Mouse (Mus musculus): ENCODE measurements around the gene Slc5a10. TPM values are rescaled to one million over a fixed set of nuclear protein-coding genes. Genes with fewer than 3 reads are reported as not detected.
A peak's percentile ranks its signal among the peaks of the same experiment; 100 is the strongest.

Slc5a10 gene
- total RNA-seq, 2 experiments from 2014 or later: 0.18 to 0.27 TPM

DNA sequence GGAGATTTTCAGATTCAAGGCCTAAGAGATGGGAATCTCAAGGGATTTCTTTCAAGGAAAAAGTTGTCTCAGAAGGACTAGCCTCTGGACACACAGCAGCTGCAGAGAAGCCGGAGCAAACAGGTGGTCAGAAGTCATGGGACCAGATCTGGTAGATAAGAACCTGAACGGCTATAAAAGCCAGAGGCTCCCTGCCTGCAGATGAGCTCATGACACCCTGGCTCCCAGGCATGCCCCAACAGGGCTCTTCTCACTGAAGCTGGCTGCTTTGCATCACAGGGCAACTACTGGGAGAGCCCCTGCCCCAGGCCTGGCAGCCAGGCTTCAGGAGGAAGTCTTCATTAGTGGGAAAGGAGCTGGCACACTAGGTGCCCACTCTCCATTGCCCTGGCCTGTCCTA is 45.3 kb downstream of the Slc5a10 start:
- DNase-seq (ENCODE audit: low spot score in 2 of 2): no peak
- intact Hi-C loops (cut with DNase I): no loop called here

DNA sequence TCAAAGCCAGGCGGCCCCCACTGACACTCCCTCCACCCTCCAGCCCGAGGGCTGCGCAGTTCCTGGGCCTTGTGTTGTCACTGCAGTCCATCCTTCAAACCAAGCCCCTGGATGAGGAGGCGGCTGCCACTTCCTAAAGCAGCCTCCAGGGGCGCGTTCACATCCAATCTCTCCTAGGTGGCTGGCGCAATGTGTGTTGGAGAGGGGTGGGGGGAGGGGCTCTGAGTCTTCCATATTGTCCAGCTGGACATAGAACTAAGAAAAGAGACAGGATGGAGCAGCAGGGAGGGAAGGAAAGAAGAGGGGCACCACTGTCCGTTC is 45.8 kb downstream of the Slc5a10 start:
- peak in 1 of 2 experiments; percentile 62 for DNase-seq (ENCODE audit: low spot score in 2 of 2)
- intact Hi-C loops (cut with DNase I): no loop called here

DNA sequence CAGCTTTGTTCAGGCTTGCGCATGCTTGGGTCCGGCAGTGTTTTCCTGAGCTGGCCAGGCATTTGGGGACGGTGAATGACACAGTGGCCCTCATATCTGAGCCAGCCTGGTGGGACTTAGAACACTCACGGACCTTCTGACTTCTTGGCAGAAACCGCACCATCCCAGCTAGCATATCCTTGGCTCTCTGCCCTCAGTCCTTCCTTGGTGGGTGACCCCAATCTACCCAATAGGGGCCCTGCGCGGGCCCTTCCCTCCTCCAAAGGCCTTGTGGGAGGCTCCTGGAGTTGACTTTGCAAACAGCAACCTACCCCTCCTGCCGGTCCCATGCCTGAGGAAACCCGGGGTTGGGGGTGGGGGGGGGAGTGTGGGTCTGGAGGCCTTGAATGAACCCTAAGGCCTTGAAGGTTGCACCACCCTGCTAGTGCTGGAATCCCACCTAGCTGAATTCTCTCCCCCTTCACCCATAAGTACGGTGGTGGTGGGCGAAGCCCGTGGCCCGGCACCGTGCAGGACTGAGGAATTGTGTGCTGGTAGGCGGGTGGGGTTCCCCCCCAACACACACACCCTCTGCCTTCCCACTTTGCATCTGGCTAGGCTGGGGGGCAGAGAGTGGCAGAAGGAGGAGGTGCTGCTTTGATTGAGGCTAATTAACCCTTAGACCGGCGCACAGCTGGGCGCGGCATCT is 46.3 kb downstream of the Slc5a10 start:
- intact Hi-C loops (cut with DNase I): no loop called here
- no peak for DNase-seq (ENCODE audit: low spot score in 2 of 2)

DNA sequence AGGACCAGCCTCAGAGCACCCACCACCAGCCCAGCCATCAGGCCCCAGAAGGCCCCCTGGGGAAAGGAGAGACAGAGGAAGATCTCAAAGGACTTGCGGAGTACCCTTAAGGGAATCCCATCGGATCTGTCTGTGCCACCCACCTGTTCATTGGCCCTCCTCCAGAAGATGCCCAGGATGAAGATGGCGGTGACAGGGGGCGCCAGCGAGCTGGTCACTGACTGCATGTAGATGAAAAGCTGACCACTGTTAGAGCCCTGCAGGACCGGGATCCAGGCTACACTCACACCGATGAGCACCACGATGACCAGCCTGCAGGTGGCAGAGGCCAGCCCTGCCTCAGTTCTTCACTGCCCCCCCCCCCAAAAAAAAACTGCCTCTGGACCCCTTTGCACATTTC is 46.9 kb downstream of the Slc5a10 start:
- DNase-seq (ENCODE audit: low spot score in 2 of 2): peak; percentile 40 to 45
- intact Hi-C loops (cut with DNase I): no loop called here

DNA sequence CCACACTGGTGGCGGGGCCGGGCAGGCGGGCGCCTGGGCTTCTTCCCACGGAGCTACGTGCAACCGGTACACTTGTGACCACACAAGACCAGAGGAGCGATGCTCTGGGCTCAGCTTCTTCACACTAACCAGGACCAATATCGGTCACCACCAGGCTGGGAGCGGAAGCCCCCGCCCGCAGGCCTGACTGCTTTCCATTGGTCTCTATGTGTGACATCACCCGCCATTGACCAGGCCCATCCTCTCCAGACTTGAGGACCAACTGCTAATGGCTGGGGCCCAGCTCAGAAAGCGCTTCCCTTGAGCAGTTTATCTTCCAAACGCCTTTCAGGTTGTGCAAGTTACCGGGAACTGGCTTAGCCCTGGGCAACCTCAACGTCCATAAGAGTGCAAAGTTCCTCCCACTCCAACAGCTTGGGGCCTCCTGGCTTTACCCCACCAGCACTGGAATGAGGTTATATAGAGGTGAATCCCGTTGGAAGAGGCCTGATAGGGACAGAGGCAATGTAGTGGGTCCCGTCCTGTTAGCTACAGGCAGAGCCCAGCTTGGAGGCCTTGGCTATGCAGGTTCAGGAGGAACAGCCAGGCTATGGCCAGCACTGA is 48.7 kb downstream of the Slc5a10 start:
- intact Hi-C loops (cut with DNase I): no loop called here

DNA sequence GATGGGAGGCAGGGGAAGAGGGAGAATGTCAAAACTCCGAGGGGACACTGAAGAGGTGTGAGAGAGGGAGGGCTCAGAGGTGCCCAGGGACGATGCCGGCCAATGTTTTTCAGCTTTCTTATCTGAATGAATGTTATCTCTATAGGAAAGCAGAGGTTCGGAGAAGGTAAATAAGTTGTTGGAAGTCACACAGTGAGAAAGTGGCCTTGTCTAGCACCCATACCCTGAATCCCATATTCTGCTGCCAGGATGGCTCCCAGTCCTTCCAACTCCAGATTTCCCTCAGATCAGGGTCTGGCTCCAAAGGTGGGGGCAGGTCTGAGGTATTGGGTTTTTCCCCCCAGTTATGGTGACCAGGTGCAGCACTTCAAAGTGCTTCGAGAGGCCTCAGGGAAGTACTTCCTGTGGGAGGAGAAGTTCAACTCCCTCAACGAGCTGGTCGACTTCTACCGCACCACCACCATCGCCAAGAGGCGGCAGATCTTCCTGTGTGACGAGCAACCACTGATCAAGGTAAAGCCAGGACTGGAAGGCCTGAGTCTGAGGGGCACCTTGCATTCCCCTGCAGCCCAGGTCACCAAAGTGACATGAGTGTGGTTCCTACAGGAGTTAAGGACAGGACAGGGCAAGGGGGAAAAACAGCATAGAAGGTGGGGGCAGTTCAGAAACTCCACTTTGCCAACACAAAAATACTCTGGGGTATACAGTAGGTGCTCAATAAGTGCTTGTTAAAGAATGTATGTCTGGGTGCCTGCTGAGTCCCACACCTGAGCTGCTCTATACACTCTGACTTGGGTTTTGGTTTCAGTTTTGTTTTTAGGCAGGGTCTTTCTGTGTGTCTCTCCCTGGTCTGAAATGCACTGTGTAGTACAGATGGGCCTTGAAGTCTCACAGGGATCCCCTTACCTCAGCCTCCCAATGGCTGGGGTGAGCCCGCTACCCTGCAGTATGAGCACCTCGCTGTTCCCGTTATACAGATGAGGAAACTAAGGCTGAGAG is 50.8 kb downstream of the Slc5a10 start:
- no peak for DNase-seq (ENCODE audit: low spot score in 2 of 2)
- intact Hi-C loops (cut with DNase I): no loop called here

More for the DNA sequence above, 48.7 kb downstream of the Slc5a10 start:
- DNase-seq (ENCODE audit: low spot score in 2 of 2): no peak

DNA sequence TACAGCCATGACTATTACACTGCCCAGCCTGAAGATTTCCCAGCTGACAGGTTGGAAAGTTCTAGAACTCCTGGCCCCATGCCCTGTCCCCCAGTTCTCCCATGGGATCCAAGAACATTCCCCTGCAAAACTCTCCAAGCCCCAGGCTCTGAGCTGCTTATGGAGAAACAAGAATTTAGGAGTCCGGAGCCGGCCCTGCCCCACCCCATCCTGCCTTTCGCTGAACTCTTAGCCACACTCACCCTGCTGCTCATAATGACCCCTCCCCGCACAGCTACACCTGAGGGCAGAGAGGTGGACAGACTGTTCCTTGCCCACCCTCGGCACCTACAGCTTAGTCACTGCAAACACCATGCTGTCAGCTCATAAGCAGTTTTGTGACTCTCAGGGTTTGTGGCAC is 52.8 kb downstream of the Slc5a10 start:
- intact Hi-C loops (cut with DNase I): loop anchor here (2.0 kb wide), 1 partner anchor 47 kb away; no protein-coding TSS in a partner anchor
- DNase-seq (ENCODE audit: low spot score in 2 of 2): no peak

DNA sequence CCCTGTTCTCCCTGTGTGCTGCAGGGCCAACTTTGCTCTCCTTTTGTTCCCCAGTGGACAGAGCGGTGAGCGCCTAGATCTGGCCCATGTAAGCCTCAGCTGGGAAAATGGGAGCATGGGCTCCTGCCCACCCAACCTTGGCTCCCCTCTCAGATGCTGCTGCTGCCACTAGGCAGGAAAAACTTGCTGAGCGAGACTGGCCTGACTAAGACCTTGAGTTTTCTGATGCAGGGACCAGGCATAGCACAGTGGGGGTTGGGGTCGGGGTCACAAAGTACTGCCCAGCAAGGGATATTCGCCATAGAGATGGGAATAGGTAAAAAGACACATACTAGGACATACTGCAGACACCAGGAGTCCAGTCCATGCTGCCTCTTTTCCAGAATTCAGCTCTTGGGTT is 53.4 kb downstream of the Slc5a10 start:
- intact Hi-C loops (cut with DNase I): loop anchor here (2.0 kb wide), 1 partner anchor 48 kb away; no protein-coding TSS in a partner anchor
- no peak for DNase-seq (ENCODE audit: low spot score in 2 of 2)

DNA sequence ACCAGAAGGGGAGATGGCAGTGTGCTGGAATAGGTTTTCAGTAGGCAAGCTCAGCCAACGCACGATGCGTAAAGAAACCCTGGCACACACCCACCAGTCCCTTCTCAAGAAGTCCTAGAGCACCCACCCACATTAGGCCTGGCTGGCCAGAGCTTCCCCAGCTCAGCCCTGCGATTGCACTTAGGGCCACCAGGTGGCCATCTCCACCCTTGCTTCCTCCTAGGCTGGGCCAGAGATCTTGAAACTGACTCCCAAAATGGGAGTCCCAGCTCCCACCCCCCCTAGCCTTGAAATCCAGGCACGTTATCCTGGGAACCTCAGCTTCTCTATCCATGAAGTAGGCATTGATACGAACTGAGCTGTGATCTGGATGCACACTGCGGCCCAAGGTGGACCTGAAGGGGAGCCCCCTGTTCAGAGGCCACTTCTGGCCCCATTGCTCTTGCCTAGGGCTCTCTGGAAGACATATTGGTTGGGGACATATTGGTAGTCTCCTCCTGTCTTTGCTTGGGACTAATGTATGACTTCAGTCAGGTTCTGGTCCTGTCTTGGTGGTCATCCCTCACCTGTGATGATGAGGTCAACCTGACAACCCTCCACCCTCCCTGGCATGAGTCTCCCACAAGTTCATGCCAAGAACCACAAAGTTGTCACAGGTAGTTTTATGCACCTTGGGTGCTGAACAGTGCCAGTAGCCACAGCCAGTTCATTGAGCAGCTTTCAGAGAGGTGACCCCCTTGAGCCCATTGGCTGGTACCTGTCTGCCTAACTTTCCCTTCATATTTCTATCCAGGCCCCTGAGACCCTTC is 54.4 kb downstream of the Slc5a10 start:
- peak; percentile 56 to 67 for DNase-seq (ENCODE audit: low spot score in 2 of 2)
- intact Hi-C loops (cut with DNase I): loop anchor here (2.0 kb wide), 1 partner anchor 49 kb away; no protein-coding TSS in a partner anchor

DNA sequence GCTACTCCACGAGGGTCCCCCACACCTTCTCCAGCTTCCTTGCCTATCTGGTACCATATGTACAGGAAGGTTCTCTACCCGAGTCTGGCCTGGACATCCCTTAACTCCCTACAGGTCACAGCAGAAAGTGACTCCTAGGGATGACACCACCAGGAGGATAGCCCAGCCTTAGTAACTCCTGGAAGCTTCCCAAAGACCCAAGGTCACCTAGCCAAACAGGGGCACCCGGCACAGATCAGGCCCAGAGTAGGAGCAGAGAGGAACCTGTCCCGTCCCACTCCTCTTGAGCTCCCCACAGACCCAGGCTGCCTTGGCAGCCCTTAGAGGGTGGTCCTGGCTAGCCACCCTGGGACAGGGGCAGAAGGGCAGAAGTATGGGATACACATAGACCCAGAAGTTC is 55.2 kb downstream of the Slc5a10 start:
- no peak for DNase-seq (ENCODE audit: low spot score in 2 of 2)
- intact Hi-C loops (cut with DNase I): no loop called here

DNA sequence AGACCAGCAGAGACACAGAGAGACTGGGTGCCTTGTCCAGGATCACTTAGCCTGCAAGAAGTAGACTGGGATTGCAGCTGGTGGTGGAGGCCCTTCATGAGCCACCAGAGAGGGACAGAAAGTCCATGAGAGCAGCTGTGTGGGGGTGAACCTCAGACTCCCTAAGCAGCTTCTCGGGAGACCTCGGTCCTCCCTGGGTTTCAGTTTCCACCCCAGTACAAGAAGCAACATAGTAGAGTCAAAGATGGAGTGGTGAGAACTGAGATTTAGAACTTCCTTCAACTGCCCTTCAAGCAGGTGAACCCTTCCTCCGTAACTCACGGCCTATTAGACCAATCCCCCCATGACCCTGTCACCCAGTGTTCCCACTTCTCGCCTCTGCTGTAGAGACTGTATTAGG is 58.4 kb downstream of the Slc5a10 start:
- intact Hi-C loops (cut with DNase I): no loop called here
- DNase-seq (ENCODE audit: low spot score in 2 of 2): no peak

DNA sequence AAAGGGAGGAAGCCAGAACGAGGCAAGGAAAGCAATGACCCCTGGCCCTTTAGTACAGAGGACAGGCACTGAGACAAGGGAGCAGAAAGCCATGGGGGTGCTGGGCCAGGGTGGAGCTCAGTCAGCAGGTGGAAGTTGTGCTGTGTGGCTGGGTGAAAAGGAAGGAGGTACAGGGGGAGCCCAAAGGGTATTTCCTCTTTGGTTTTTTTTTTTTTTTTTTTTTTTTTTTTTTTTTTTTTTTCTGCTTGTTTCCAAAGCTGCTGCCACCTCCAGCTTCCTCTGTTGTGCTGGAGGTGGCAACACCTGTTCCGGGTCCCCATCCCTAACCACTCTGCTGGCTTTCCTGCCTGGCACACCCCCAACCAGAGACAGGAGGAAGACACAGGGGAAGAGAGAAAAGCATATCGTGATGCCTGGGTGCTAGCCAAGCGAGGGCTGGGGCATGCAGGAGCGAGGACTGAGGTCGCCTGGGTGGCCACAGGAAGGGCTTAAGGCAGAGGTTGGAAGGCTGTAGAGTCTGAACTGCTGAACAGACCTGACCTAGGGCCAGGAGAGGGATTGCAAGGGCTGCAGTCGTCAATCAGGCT is 59.7 kb downstream of the Slc5a10 start:
- intact Hi-C loops (cut with DNase I): no loop called here
- no peak for DNase-seq (ENCODE audit: low spot score in 2 of 2)

DNA sequence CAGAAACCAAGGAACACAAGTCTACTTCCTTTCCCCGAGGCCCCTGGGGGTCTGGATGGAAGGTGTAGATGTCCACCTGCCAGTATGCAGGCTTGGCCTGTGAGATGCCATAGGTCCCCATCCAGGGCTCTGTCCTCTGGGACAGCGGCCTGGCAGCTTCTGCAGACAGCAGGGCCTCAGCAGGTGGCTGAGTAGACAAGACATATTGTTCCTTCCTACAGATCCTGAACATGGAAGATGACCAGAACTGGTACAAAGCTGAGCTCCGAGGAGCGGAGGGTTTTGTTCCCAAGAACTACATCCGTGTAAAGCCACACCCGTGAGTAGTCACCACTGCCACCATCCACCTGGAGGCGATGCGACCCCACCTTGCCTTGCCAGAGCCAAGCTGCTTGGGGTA is 60.6 kb downstream of the Slc5a10 start:
- intact Hi-C loops (cut with DNase I): no loop called here
- no peak for DNase-seq (ENCODE audit: low spot score in 2 of 2)

DNA sequence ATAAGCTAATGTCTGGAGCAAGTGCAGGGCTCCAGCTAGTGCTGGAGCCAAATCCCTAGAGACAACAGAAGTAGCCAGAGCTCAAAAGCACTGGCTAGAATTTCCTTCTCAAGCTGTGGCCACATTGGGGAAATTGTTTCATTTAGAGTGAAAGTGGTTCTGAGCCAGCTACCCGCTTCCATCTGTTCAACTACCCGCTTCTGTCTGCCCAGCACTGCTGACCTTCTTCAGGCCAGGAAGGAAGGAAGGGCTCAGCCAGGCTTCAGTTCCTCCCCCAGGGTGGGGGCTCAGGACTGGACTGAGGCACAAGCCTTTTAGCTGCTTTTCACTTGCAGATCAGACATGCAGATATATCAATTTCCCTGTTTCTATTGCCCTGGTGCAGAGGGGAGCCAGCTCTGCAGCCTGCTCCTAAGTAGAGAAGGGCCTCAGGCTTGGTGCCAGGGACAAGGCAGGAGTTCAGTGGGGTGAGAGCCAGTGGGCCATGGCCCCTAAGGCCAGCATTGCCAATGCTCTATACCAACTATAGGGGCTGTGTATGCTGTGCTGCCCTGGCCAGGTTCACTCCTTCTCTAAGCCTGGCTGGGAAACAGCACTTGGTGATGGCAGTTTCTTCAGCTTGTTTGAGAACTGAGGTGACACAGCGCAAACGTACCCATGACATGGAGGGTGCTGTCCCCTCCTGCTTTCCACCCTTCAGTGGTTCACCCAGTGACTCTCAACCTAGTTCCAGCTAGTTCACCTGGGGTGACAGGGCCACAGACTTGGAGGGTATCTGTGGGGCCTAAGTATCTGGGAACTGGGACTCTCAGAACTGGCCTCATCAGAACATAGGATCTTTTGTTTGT is 61.4 kb downstream of the Slc5a10 start:
- peak; percentile 19 to 52 for DNase-seq (ENCODE audit: low spot score in 2 of 2)
- intact Hi-C loops (cut with DNase I): no loop called here

DNA sequence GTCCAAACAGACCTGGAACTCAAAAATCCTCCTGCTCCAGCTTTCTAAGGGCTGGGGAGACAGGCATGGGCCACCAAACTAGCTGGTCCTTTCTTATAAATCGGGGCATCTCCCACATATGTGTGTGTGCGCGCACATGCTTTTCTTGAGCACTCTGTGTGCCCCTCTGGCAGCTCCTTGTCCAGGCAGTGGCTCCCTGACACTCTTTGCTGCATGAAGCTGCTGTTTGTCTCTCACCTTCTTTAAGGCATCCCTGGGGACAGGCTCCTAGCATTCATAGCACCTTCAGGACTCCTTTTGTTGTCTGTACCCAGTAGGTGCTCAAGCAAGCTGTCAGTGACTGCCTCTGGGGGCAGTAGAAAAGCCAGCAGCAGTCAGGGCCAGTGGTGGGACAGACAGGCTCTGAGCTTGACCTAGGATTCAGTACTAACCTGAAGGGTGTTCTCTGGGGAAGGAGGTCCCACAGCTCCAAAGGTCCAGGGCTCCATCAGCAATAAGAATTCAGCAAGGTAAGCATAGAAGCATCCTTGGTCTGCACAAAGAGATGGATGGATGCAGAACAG is 62.2 kb downstream of the Slc5a10 start:
- no peak for DNase-seq (ENCODE audit: low spot score in 2 of 2)
- intact Hi-C loops (cut with DNase I): no loop called here

DNA sequence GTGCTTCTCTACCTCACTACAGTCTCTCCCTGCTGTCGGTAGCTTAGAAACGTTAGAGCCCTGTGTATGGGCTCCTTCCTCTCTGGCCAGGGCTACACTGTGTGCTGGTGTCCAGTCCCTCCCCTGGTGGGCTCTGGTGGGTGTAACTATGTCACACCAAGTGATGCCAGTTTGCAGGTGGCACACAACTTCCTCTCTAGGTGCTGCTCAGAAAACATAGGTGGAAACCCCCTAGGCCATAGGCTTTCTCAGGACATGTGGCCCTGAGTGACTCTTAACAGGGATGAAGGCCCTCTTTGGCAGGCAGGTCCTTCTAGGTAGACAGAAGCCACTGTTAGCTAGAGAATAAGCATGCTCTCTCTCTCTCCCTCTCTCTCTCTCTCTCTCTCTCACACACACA is 63.2 kb downstream of the Slc5a10 start:
- DNase-seq (ENCODE audit: low spot score in 2 of 2): no peak
- intact Hi-C loops (cut with DNase I): no loop called here

DNA sequence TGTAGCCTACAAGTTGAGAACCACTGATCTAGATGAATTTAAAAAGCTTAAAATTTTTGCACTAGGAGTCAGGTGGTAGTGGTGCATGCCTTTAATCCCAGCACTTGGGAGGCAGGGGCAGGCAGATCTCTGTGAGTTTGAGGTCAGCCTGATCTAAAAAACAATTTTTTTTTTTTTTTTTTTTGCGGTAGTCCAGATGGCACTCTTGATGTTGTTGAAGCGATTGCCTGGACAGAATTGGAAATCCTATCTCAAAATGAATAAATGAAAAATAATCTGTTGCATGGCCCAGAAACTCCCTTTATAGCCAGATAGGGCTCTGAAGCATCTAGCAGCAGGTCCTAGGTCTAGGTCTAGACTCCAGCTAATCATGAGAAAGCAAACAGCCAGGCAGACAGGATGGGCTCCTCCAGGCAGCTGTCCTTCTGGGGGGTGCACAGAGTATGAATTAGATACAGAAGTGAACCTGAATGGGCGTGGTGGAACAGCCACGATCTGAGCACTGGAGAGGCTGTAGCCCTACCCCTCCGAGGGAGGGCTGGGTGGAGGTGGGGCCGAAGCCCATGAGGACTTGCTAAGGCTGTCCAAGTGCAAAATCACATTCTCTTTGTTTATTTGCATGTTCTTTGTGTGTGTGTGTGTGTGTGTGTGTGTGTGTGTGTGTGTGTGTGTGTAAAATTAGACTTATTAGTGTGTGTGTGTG is 64.3 kb downstream of the Slc5a10 start:
- intact Hi-C loops (cut with DNase I): no loop called here
- DNase-seq (ENCODE audit: low spot score in 2 of 2): no peak

Measured in left cerebral cortex, postnatal 14 days (tissue).